Mouse (Mus musculus) C2C12 (cell line): ENCODE data around the gene Atxn7l3.

Experiments used
- CEBPB ChIP-seq: IDR thresholded peaks from one replicate; pipeline ENCODE4 v1.6.1; 2011; ENCODE audit warnings: low read depth, mild to moderate bottlenecking, control low read depth, moderate library complexity
- CTCF ChIP-seq: IDR thresholded peaks from one replicate; pipeline ENCODE4 v1.5.1; 2011; ENCODE audit not compliant: control insufficient read depth, insufficient read depth, insufficient read length

GRCm38 (mm10) chr11:102331806-102332205, 35.4 kb upstream of the Atxn7l3 start:
- TF ChIP-seq CTCF (no peak), CEBPB (no peak)
